Mouse (Mus musculus) heart, adult 11 months (tissue): Measurements from ENCODE around the gene Sin3b.
"Not testable (repeated sequence)": the region's sequence is repeated elsewhere in the genome, so short reads cannot be mapped to it uniquely, and the experiment has no call there.

ENCODE experiments used
- DNase-seq: peaks from one replicate; pipeline ENCODE4 v3.0.0; 2022

Sin3b gene

DNA sequence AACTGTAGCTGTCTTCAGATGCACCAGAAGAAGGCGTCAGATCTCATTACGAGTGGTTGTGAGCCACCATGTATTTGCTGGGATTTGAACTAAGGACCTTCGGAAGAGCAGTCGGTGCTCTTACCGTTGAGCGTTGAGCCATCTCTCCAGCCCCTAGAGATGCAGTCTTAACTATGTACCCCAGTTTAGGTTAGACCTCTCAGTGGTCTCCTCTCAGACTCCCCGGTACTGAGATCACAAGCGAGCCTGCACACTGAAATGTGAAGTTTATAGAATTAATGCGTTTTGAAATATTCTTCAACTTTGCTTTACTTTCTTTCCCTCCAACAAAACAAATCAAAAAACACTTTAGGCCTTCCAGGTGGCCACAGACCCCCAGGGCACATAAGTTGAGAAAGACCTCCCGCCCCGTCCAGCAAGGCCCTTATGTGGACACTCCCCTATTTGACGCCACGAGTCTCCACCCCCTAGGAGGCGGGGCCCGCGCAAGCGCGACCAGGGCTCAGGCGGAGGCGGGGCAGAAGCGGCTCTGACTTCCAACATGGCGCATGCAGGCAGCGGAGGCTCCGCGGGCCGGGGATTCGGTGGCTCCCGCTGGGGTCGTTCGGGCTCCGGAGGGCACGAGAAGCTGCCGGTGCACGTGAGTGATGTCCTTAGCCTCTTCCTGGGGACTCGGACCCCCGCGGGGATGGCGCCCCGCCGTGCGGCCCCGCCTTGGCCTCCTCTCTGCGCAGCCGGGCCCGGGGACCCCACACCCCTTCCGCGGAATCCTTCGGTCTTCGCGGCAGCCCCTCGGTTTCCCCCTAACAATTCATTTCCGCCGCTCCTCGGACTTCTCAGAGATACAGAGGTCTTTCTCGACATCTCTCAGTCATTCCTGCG lies at the start of gene Sin3b:
Gene Sin3b, plus strand, starts transcription at position 517 of the 882 bp plus-strand sequence.
- peak; percentile 99 for DNase-seq

GRCm38 (mm10) chr8:72674184-72674583 lies 48.9 kb upstream of the Sin3b start:
- no peak for DNase-seq

DNA sequence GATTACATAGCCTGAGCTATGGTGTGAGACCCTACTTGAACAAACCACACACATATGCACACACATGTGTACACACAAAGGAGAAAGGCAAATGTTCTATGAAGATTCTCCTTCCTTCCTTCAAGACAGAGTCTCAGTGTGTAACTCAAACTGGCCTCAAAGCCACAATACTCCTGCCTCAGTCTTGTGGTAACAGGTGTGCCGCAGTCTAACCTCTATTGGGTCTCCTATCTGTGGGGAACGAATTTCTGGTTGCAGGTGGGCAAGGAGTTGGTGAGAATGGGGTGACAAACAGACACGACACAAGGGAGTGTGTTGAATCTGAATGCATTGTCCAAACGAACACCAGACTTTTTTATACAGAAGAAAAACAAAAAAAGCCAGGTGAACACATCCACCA lies 46.6 kb upstream of the Sin3b start:
- DNase-seq, result no peak

DNA sequence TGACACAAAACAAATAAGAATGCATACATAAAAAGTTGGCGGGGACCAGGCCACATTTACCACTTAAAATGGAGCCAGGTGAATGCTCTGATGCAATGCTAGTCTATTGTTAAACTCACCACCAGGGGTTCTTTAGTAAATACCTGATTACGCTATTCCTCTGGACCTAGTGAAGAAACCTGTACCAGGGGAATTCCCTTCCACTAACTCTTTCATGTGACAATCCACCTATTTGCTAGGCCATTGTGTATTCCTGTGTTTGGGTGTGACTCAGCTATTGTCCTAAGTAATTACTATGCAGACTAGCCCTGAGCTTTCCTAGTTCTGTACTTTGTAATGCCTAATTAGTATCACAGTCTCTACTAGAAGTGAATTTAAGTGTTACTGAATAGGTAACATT lies 46.2 kb upstream of the Sin3b start:
- not testable (repeated sequence) for DNase-seq

GRCm38 (mm10) chr8:72677331-72677730 lies 45.8 kb upstream of the Sin3b start:
- DNase-seq, result no peak

DNA sequence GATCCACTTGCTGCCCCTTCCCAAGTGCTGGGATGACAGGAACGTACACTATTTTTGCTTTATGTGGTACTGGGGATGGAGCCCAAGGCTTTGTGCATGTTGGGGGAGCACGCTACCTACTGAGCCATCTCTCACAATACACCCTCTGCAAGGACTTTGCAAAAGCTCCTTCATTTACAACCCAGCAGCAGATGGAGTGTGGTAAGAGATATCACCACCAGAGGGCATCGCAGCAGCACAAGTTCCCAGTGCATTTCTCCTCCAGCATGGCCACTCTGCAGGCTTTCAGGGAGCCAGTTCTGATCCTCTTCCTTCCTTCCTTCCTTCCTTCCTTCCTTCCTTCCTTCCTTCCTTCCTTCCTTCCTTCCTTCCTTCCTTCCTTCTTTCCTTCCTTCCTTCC lies 43.0 kb upstream of the Sin3b start:
- no peak for DNase-seq

DNA sequence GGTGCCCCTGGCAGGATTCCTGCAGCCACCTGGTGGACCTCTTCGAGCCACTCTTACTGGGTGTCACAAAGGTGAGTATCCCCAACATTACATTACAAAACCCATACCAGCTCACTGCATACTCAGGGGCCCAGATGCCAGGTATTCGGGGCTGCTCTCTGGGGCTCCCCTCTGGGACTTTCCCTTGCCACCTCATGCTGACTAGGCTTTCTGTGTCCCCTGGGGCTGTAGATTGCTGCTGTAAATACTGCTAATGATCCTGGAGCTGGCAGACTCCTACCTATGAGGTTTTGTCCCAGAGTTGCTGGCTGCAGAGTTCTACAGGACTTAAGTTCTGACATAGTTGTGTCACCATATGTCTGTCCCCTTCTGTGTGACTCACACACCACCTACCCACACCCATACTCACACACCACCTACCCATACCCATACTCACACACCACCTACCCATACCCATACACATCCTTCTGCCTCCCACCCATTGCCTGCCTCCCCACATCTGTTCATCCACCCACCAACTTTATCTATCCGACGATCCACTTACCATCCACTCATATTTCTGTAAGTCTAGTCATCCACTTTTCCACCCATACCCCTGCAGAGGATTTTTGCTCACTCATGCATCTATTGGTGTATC lies 40.9 kb upstream of the Sin3b start:
- no peak for DNase-seq

DNA sequence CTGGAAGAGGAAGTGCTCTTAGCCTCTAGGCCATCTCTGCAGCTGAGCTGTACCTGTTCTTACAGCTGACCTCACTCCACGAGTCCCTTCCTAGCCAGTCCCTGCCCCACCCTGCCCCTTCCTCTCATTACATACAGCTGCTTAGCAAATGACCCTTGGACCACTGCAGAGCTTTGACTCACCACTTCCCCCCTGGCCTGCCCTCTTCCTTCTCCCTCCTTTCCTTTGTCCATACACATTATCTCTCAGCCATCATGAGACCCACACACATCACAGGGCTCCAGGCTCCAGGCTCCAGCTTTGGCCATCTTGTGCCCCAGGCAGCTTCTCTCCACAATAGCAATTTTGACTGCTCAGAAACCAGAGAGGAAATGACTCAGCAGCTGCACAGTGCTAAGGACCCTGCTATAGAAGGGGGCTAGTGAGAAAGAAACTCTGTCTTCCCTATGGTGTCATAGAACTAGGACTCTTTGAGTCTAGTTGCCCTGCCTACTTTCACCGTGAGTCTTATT lies 40.0 kb upstream of the Sin3b start:
- DNase-seq, result no peak

DNA sequence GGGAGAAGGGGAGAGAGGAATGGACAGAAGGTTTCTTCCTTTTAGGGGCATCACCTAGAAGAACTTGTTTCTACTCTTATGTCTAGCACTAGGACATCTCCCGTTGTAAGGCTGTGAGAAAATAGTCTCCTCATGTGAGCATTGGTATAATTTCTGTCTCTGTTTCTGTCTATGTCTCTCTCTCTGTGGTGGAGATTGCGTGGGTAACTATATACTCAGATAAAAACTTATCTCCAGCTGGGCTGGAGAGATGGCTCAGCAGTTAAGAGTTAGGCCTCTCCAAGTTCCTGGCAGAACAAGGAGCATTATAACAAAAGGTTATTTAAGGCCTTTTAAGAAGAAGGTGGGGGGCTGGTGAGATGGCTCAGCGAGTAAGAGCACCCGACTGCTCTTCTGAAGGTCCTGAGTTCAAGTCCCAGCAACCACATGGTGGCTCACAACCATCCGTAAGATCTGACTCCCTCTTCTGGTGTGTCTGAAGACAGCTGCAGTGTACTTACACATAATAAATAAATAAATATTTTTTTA lies 39.4 kb upstream of the Sin3b start:
- DNase-seq, result not testable (repeated sequence)

DNA sequence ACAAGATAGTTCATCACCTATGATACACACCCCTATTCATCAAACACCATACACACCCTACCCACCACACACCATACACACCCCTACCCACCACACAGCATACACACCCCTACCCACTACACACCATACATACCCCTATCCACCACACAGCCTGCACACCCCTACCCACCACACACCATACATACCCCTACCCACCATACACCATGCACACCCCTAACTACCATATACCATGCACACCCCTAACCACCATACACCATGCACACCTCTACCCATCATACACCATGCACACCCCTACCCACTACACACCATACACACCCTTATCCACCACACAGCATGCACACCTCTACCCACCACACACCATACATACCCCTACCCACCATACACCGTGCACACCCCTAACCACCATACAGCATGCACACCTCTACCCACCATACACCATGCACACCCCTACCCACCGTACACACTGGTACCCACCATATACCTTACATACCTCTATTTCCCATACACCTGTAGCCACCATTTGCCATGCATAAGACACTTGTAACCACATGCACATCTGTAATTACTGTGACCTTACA lies 24.6 kb upstream of the Sin3b start:
- no peak for DNase-seq

DNA sequence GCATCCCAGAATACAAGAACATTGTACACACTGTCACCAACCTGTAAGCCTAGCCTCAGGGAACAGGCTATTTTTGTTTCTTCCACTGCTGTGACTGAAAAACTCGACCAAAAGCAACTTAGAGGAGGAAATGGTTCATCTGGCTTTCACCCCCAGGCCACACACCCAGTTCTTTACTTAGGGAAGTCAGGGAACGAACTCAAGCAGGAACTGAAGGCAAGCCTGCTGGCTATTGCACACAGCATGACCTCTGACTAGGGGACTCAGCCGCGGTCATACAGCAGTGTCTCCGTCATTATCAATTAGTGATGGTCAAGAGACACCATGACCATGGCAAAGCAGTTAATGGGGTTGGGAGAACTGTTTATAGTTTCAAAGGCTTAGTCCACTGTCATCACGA lies 10.5 kb upstream of the Sin3b start:
- DNase-seq, result no peak

DNA sequence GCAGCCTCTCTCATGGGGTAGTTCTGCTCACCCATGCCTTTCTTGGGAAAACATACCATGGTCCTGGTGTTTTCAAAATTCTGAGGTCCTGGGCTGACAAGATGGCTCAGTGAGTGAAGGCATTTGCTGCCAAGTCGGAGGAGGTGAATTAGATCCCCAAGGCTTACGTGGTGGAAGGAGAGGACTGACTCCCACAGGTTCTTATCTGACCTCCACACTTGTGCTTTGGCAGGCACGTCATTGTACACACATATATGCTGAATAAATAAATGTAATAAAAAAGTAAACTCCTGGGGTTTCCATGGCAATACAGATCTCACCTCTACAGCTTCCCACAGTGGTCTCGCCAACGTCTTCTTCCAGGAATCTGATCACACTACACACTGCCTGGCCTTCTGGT lies 6.5 kb upstream of the Sin3b start:
- DNase-seq, result no peak

GRCm38 (mm10) chr8:72720541-72720940 lies 2.5 kb upstream of the Sin3b start:
- DNase-seq, result no peak

GRCm38 (mm10) chr8:72723651-72724001 lies 541 bp downstream of the Sin3b start:
- no peak for DNase-seq

- DNase-seq, result no peak
These were observed 5.6 kb downstream of the Sin3b start for GRCm38 (mm10) chr8:72728636-72729035.

DNA sequence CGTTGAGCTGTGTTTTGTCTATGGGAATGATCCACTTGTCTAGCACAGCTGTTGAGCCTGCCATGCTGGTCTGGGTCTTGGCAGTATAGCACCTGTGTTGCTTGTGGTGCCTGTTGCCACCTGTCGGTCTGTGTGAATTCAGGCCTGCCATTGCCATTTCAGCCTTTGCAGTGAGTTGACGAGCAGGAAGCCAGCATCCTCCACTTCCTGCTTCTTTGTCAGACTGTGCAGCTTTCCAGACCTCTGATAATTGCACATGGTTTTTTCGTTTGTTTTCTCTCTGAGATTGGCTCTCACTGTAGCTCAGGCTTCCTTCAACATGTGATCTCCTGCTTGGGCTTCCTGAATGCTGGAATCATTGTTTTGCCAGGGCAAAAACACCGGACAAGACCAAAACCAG lies 11.9 kb downstream of the Sin3b start:
- DNase-seq, result peak; percentile 95

- no peak for DNase-seq
These were observed 13.8 kb downstream of the Sin3b start for GRCm38 (mm10) chr8:72736868-72737267.

GRCm38 (mm10) chr8:72746061-72746460 lies 23.0 kb downstream of the Sin3b start:
- DNase-seq, result peak; percentile 86

GRCm38 (mm10) chr8:72749846-72750245 lies 26.8 kb downstream of the Sin3b start:
- DNase-seq, result no peak

DNA sequence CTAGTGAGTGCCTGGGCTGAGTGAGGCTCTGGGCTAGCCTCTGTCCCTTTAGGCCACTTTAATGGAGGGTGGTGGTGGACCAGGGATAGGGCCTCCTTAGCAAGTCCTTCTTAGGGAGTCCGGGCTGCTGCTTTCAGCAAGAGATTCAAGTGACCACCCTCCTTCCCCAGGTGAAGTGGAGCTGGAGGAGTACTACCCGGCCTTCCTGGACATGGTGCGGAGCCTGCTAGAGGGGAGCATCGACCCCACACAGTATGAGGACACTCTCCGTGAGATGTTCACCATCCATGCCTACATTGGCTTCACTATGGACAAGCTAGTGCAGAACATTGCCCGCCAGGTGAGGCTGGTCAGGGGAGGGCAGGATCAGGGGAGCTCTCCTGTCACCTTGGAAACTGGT lies 27.2 kb downstream of the Sin3b start:
- DNase-seq, result peak; percentile 81

- DNase-seq, result peak; percentile 81
These were observed 28.0 kb downstream of the Sin3b start for GRCm38 (mm10) chr8:72751126-72751525.

DNA sequence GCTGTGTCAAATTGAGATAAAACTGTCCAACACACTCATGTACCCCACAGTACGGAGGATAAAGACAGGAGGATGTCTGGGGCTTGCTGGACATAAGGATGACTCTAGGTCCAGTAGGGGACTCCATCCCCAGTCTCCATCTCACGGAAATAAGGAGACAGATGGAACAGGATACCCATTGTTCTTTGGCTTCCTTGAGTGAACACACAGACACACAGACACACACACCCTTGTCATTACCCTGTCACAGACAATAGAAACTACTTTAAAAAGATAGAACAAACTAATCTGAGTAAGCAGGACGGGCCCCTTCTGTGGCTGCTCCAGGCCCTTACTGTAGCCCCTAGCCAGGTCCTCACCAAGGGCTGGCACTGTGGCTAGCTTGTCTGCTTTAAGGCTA lies 29.2 kb downstream of the Sin3b start:
- peak; percentile 68 for DNase-seq

DNA sequence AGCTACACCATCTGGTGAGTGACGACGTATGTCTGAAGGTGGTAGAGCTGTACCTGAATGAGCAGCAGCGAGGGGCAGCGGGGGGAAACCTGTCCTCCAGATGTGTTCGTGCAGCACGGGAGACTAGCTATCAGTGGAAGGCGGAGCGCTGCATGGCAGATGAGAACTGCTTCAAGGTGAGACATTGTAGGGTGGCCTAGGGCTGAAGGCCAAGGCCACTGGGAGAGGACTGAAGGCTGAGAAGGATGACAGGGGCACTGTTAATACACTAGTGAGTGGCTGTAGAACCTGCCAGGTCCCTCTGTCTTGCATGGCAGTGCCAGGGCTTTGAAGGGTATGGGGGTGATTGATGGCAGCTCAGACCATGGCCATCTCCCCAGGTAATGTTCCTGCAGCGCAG lies 30.1 kb downstream of the Sin3b start:
- DNase-seq, result peak; percentile 79

GRCm38 (mm10) chr8:72753781-72754180 lies 30.7 kb downstream of the Sin3b start:
- peak; percentile 81 for DNase-seq
